Mouse (Mus musculus): ENCODE measurements around the gene Serbp1. TPM values are rescaled to one million over a fixed set of nuclear protein-coding genes. Genes with fewer than 3 reads are reported as not detected.
A peak's percentile ranks its signal among the peaks of the same experiment; 100 is the strongest.

The Serbp1 gene
- polyA plus RNA-seq (2012; ENCODE audit: insufficient read depth, insufficient read length, missing spikeins) = 378 and 404 TPM in 2 replicates

GRCm38 (mm10) chr6:67237977-67238376 is at the start of gene Serbp1:
Gene Serbp1 (plus strand): TSS chr6:67238176.
- TF ChIP-seq CTCF (IDR thresholded peaks at IDR 0.05; ENCODE audit: low read depth, low read length) = no peak
- TF ChIP-seq POLR2A (IDR thresholded peaks at IDR 0.05; ENCODE audit: borderline replicate concordance, low read depth, low read length) = no peak
- Histone ChIP-seq H3K4me3 (ENCODE audit: insufficient read depth, low read length) (no peak within 1 kb of the TSS), H3K27ac (ENCODE audit: insufficient read depth, low read depth, low read length) (no peak within 1 kb of the TSS), H3K4me1 (ENCODE audit: control insufficient read depth, insufficient read depth, low read length) (no peaks in the 10 kb centered on the region)

- H3K27ac ChIP-seq (ENCODE audit: insufficient read depth, low read depth, low read length) = no peak overlapping the region
- TF ChIP-seq POLR2A (IDR thresholded peaks at IDR 0.05; ENCODE audit: borderline replicate concordance, low read depth, low read length) = no peak
- TF ChIP-seq CTCF (IDR thresholded peaks at IDR 0.05; ENCODE audit: low read depth, low read length) = no peak
- no peaks in the 10 kb centered on the region for H3K4me1 ChIP-seq (ENCODE audit: control insufficient read depth, insufficient read depth, low read length)
- no peak overlapping the region for H3K4me3 ChIP-seq (ENCODE audit: insufficient read depth, low read length)
These were observed 44.4 kb upstream of the Serbp1 start for GRCm38 (mm10) chr6:67193591-67193990.

GRCm38 (mm10) chr6:67194606-67195005 is 43.4 kb upstream of the Serbp1 start:
- Histone ChIP-seq H3K4me1 (ENCODE audit: control insufficient read depth, insufficient read depth, low read length) (no peaks in the 10 kb centered on the region), H3K4me3 (ENCODE audit: insufficient read depth, low read length) (no peak overlapping the region)
- no peak for TF ChIP-seq POLR2A (IDR thresholded peaks at IDR 0.05; ENCODE audit: borderline replicate concordance, low read depth, low read length)
- TF ChIP-seq CTCF (IDR thresholded peaks at IDR 0.05; ENCODE audit: low read depth, low read length) = no peak

GRCm38 (mm10) chr6:67195148-67195611 is 42.8 kb upstream of the Serbp1 start:
- TF ChIP-seq POLR2A (IDR thresholded peaks at IDR 0.05; ENCODE audit: borderline replicate concordance, low read depth, low read length) = no peak
- TF ChIP-seq CTCF (IDR thresholded peaks at IDR 0.05; ENCODE audit: low read depth, low read length) = no peak
- H3K4me3 ChIP-seq (ENCODE audit: insufficient read depth, low read length) = no peak overlapping the region
- H3K4me1 ChIP-seq (ENCODE audit: control insufficient read depth, insufficient read depth, low read length) = no peaks in the 10 kb centered on the region
- no peak overlapping the region for H3K27ac ChIP-seq (ENCODE audit: insufficient read depth, low read depth, low read length)

More at GRCm38 (mm10) chr6:67194606-67195005, 43.4 kb upstream of the Serbp1 start:
- H3K27ac ChIP-seq (ENCODE audit: insufficient read depth, low read depth, low read length) = no peak overlapping the region

GRCm38 (mm10) chr6:67196821-67197220 is 41.2 kb upstream of the Serbp1 start:
- TF ChIP-seq POLR2A (IDR thresholded peaks at IDR 0.05; ENCODE audit: borderline replicate concordance, low read depth, low read length) (no peak), CTCF (IDR thresholded peaks at IDR 0.05; ENCODE audit: low read depth, low read length) (no peak)
- Histone ChIP-seq H3K4me1 (ENCODE audit: control insufficient read depth, insufficient read depth, low read length) (no peaks in the 10 kb centered on the region), H3K27ac (ENCODE audit: insufficient read depth, low read depth, low read length) (no peak overlapping the region), H3K4me3 (ENCODE audit: insufficient read depth, low read length) (no peak overlapping the region)

- Histone ChIP-seq H3K4me3 (ENCODE audit: insufficient read depth, low read length) (no peak overlapping the region), H3K4me1 (ENCODE audit: control insufficient read depth, insufficient read depth, low read length) (no peaks in the 10 kb centered on the region), H3K27ac (ENCODE audit: insufficient read depth, low read depth, low read length) (no peak overlapping the region)
- TF ChIP-seq CTCF (IDR thresholded peaks at IDR 0.05; ENCODE audit: low read depth, low read length) (peak; percentile 11; the same call in 1 of the 2 replicates), POLR2A (IDR thresholded peaks at IDR 0.05; ENCODE audit: borderline replicate concordance, low read depth, low read length) (no peak)
These were observed 39.9 kb upstream of the Serbp1 start for GRCm38 (mm10) chr6:67198085-67198484.

GRCm38 (mm10) chr6:67200715-67201322 is 37.2 kb upstream of the Serbp1 start:
- no peak overlapping the region for H3K27ac ChIP-seq (ENCODE audit: insufficient read depth, low read depth, low read length)
- H3K4me3 ChIP-seq (ENCODE audit: insufficient read depth, low read length) = no peak overlapping the region
- TF ChIP-seq POLR2A (IDR thresholded peaks at IDR 0.05; ENCODE audit: borderline replicate concordance, low read depth, low read length) (no peak), CTCF (IDR thresholded peaks at IDR 0.05; ENCODE audit: low read depth, low read length) (no peak)

GRCm38 (mm10) chr6:67205081-67206037 is 32.6 kb upstream of the Serbp1 start:
- Histone ChIP-seq H3K4me1 (ENCODE audit: control insufficient read depth, insufficient read depth, low read length) (no peaks in the 10 kb centered on the region), H3K27ac (ENCODE audit: insufficient read depth, low read depth, low read length) (no peak overlapping the region), H3K4me3 (ENCODE audit: insufficient read depth, low read length) (no peak overlapping the region)
- no peak for TF ChIP-seq CTCF (IDR thresholded peaks at IDR 0.05; ENCODE audit: low read depth, low read length)
- no peak for TF ChIP-seq POLR2A (IDR thresholded peaks at IDR 0.05; ENCODE audit: borderline replicate concordance, low read depth, low read length)

More at GRCm38 (mm10) chr6:67200715-67201322, 37.2 kb upstream of the Serbp1 start:
- H3K4me1 ChIP-seq (ENCODE audit: control insufficient read depth, insufficient read depth, low read length) = no peaks in the 10 kb centered on the region

- Histone ChIP-seq H3K4me3 (ENCODE audit: insufficient read depth, low read length) (no peak overlapping the region), H3K4me1 (ENCODE audit: control insufficient read depth, insufficient read depth, low read length) (no peaks in the 10 kb centered on the region), H3K27ac (ENCODE audit: insufficient read depth, low read depth, low read length) (no peak overlapping the region)
- TF ChIP-seq CTCF (IDR thresholded peaks at IDR 0.05; ENCODE audit: low read depth, low read length) = no peak
- no peak for TF ChIP-seq POLR2A (IDR thresholded peaks at IDR 0.05; ENCODE audit: borderline replicate concordance, low read depth, low read length)
These were observed 25.6 kb upstream of the Serbp1 start for GRCm38 (mm10) chr6:67212362-67212761.

Data from bone marrow macrophage, adult 2 months (primary cell).